Mouse (Mus musculus) right cerebral cortex, adult 18-20 months (tissue): ENCODE measurements around the gene Ap5z1.

Source experiments
- DNase-seq: peaks from one replicate; pipeline ENCODE4 v3.0.0; 2022; ENCODE audit warnings: mixed read lengths

The Ap5z1 gene

GRCm38 (mm10) chr5:142477346-142477745 is 13.6 kb downstream of the Ap5z1 start:
- DNase-seq, result no peak

- no peak for DNase-seq
These were observed 14.3 kb downstream of the Ap5z1 start for GRCm38 (mm10) chr5:142477866-142478615.

- peak; percentile 78 for DNase-seq
These were observed 15.2 kb downstream of the Ap5z1 start for GRCm38 (mm10) chr5:142478829-142479435.

GRCm38 (mm10) chr5:142482512-142482911 is 18.8 kb downstream of the Ap5z1 start:
- no peak for DNase-seq

- DNase-seq, result no peak
These were observed 19.8 kb downstream of the Ap5z1 start for GRCm38 (mm10) chr5:142483581-142483980.

GRCm38 (mm10) chr5:142486654-142487053 is 22.9 kb downstream of the Ap5z1 start:
- DNase-seq, result no peak

GRCm38 (mm10) chr5:142489955-142490707 is 26.4 kb downstream of the Ap5z1 start:
- DNase-seq, result no peak

- DNase-seq, result no peak
These were observed 29.6 kb downstream of the Ap5z1 start for GRCm38 (mm10) chr5:142493307-142493706.

GRCm38 (mm10) chr5:142495321-142496096 is 31.8 kb downstream of the Ap5z1 start:
- DNase-seq, result no peak

GRCm38 (mm10) chr5:142498964-142499363 is 35.2 kb downstream of the Ap5z1 start:
- no peak for DNase-seq

- no peak for DNase-seq
These were observed 37.2 kb downstream of the Ap5z1 start for GRCm38 (mm10) chr5:142500918-142501317.

GRCm38 (mm10) chr5:142502414-142502813 is 38.7 kb downstream of the Ap5z1 start:
- DNase-seq, result peak; percentile 88

GRCm38 (mm10) chr5:142504175-142504574 is 40.4 kb downstream of the Ap5z1 start:
- peak; percentile 51 for DNase-seq

GRCm38 (mm10) chr5:142505695-142506423 is 42.1 kb downstream of the Ap5z1 start:
- DNase-seq, result no peak

- no peak for DNase-seq
These were observed 45.7 kb downstream of the Ap5z1 start for GRCm38 (mm10) chr5:142509141-142510060.

GRCm38 (mm10) chr5:142510061-142510414 is 46.3 kb downstream of the Ap5z1 start:
- DNase-seq, result no peak

GRCm38 (mm10) chr5:142512112-142512511 is 48.4 kb downstream of the Ap5z1 start:
- DNase-seq, result peak; percentile 48

GRCm38 (mm10) chr5:142518973-142519372 is 55.2 kb downstream of the Ap5z1 start:
- peak; percentile 39 for DNase-seq

GRCm38 (mm10) chr5:142520360-142520759 is 56.6 kb downstream of the Ap5z1 start:
- DNase-seq, result no peak

GRCm38 (mm10) chr5:142521195-142521866 is 57.6 kb downstream of the Ap5z1 start:
- no peak for DNase-seq
